Mouse (Mus musculus) cerebellum, postnatal 36 days (tissue): Measurements from ENCODE around the gene Zmynd10.
A peak's percentile ranks its signal among the peaks of the same experiment; 100 is the strongest.

Experiments
- DNase-seq, 2 experiments: peaks; one replicate each; pipeline ENCODE4 v3.0.0; 2021 to 2022; ENCODE audit warnings: mixed read lengths in 2 of 2

Zmynd10 gene

DNA sequence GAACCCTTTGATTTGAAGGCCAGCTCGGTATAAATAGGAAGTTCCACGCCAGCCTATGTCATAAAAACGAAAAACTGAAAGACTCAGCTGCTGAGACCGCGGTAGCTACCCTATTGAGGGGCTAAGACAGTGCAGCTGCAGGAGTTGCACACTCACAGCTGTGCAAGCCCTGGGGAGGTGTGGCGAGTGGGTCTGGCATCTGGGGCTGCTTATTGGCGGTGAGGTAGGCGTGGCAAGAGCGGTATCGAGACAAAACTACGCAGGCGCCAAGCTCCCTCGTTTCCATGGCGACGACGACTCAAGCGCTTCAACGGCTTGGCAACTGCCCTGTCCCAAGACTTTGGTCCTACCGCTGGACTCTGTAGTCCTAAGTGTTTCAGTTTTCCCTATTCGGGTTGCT, at the start of gene Zmynd10:
Gene Zmynd10 (plus strand): TSS at position 273 of the 400 bp plus-strand sequence.
- DNase-seq = peak in 1 of 2 experiments; percentile 42

DNA sequence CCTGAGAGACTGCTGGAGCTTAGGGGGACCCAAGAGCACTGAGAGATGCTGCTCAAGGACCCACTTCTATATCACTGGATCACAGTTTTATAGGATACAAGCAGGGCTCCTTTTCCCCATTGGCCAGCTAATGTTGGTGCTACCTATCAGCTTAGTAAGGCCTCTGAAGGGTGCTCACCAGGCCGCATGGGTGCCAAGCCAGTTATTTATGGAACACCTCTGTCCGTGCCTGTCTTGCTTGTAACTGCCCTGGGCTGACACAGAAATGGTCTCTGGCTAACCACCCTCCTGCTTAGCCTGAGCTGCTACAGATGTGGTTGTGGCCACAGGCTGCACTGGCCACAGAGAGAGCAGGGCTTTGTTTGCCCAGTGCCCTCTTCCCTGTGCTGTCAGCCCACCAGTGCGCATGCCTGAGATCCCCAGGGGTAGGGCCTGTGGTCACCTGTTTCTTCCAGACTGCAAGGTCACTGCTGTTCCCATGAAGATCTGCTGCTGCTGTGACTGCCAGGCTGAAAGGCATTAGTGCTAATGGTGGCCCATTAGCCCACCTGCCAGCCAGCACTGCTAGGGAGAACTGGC, 46.3 kb upstream of the Zmynd10 start:
- no peak for DNase-seq

DNA sequence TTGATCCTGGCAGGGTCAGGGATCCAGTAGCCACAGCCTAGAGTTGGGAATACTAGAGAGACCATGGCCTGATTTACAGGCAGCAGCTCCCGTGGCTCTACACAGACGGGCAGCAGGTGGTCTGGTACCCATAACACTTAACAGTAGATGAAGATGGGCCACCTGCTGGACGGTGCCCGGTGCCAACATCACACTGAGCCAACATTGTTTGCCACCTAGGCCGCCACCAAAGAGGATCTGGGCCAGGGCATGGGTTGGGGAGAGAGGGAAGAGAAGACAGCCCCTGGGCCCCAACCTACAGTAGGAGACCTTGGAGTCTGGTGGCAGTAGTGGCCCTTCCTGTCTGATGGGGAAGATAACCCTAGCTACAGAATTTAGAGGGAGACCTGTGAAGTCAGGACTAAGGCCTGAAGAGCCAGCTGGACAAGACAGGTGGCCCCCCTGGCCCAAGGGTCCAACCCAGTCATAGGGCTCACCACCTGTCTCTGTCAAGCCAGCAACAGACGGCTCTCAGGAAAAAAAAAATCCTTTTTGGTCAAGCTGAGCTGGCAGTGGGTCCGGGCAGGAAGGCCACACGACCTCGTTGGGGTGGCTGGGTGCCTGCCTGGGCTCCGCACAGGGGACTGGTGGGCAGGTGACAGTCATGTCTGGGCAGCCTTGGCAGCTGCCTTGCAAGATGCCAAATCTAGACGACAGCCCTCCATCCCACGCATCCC, 44.8 kb upstream of the Zmynd10 start:
- peak; percentile 70 to 80 for DNase-seq

DNA sequence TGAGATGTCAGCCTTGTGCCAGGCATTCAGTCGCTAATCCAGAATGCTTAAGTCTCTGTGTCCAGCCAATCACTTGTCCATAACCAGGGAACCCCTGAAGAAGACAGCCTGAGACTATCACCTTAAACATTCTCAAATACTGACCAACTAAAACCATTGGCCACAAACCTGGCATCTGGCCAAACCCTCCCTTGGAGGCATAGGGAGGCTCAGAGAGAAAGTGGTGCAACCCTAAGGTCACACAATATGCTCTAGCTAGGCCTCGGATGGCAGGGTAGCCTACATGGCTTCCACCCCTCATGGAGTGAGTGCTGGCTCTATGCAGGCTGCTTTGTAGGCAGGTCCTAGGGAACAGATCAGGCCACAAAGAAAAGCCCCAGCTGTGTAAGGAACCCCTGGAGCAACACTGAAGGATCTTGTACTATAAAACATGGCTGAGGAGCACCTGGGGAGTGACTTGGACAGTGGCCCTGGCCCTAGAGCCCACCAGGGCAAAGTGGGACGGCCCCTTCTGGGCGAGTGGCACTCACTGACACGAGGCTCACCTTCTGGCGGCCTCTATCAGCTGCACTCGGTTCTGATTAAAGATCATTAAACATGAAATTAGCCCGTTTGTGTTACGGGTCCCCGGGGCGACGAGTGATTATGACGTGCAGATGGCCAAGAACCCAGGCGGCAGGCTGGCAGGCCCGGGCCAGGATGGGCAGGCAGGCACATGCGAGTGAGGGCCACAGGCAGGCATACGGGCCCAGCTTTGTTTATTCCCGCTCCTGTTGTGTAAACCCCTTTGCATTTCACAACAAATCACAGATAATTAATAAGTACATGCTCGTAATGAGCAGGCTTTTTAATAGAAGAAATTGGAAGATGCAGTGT, 42.2 kb upstream of the Zmynd10 start:
- DNase-seq = peak; percentile 42 to 44

DNA sequence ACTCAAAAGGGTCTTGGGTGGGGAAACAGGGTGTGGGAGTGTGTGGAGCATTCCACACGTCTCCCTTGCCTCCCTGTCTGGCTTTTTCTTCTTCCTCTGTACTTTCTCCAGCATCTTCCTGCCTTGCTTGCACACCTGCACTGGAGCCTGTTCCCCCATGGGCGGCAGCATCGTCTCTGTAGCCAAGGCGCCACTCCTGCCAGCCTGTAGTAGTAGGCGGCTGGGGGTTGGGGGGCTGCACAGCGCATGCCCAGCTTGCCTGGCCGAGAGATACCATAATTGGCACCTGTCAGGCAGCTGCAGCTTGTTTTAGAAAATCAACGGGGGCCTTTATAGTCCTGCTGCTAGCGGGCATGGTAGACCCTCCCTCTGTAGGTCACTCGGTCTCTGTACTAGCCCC, 38.8 kb upstream of the Zmynd10 start:
- no peak for DNase-seq

DNA sequence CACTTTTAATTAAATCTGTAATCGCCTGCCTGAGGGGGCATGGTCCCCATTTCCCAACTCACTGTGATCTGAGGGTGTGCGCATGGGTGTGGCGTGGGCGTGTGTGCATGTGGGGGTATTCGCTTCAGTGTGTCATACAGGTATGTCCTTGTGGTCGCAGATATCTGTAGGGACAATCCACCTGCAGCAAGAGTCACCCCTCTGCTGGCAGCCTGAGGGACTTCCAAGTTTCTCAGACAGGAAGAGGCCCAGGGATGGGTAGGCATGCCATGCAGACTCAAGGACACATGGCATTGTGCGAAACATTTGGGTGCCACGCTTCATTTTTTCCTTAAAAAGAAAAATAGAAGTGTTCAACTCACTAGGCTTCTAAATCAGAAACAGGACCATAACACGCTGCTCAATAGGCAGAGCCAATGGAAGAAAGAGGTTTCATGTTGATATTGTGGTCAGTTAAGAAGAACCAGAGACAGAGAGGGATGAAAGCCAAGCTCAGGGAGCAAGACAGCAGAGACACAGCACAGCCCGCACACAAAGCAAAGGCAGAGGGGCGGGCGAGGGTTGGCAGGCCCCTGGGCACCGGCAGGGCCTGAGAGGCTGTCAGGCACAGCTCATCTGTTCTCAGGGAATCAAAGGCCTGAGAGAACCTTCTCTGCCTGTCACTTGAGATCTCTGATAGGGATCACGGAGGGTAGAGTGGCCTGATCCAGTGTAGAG, 36.6 kb upstream of the Zmynd10 start:
- no peak for DNase-seq

DNA sequence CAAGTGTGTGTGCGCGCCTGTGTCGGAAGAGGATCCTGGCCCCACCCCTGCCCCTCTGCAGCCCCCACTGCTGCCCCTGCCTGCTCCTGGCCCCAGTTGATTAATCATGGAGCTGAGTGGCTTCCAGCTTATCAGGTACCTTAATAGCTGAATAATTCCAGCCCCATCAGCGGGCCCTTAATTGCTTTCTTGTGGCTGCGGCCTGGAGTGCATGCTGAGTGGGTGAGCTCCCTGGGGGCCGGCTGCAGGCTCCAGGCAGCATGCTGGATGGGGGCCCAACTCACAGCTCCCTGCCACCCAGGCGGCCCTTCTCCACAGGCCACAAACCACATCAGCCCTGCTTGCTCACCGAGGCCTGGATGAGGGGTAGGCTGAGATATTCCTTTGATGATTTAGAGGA, 35.7 kb upstream of the Zmynd10 start:
- DNase-seq = no peak

DNA sequence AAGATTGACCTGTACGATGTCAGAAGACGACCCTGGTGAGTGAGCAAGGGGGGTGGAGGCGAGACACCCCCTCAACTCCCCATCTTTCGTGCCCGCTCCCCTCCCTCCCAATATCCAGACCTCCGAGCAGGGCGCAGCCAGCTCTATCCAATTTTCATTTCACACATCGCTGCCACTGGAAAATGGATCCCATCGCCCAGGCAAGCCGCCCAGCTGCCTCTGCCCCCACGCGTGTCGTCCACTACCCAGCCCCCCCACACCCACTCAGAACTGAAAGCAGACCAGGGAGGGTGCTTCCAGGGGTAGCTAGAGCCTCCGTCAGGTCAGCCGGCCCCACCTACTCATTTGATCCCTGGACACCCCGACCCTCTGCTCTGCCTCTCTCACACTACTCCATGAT, 34.8 kb upstream of the Zmynd10 start:
- DNase-seq = no peak

DNA sequence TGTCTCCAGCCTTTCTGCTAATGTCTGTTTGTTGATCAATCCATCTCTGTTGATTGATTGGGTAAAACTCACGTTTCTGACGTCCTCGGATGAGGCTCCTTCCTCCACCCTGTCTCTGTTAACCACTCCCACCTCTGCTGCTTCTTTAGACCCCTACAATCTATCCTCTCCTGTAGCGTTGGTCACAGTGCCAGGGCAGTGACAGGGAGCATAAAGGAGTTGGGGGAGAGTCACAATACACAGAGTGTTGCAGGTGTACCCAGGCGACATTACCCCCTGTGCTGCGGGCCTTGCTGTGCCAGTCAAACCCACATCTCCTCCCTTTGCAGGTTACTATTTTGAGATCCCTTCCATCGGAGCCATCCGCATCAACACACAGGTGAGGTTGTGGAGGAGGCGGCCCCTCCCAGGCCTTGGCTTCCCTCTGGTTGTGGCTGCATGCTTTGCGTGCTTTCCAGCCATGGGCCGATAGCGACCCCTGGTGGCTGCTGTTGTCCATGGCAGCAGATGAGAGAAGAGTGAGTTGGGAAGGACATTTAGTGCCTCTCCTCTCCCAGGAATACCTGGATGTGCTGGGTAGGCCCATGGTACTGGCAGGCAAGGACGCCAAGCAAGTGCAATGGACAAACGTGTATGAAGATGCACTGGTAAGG, 32.7 kb upstream of the Zmynd10 start:
- DNase-seq = peak; percentile 94 to 95

DNA sequence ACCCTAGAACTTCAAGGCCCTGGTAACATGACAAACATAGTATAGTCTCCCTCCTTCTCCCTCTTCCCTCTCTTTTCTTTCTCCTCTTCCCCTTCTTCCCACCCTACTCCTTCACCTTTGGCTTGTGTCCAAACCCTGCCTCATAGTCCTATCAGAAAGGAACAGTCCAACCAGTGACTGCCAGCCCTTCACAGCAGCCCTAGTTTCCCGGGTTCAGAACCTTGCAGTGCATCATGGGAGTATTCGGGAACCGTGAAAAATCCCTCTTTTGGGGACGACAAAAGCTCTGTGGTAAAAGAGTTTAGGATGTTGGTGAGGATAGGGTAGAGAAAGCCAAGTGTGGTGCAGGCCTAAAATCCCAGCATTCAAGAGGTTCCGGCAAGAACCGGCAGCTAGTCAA, 26.8 kb upstream of the Zmynd10 start:
- no peak for DNase-seq

DNA sequence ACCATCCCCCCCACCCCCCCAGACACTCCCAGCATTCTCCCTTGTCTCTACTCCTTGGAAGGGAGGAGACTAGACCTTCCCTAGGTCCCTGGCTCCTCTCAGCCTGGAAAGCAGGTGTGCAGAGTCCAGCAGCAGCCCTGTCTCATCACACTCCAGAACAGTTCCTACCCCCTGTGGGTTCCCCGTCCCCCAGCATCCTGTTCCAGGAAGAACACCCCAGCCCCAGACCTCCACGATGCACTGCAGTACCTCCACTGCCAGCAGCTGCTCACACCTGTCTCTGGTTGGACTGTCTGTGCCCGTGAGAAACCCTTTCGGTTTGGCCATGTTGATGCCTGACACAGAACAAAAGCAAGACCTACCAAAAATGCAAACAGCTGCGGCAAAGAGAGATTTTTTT, 25.9 kb upstream of the Zmynd10 start:
- DNase-seq = no peak

DNA sequence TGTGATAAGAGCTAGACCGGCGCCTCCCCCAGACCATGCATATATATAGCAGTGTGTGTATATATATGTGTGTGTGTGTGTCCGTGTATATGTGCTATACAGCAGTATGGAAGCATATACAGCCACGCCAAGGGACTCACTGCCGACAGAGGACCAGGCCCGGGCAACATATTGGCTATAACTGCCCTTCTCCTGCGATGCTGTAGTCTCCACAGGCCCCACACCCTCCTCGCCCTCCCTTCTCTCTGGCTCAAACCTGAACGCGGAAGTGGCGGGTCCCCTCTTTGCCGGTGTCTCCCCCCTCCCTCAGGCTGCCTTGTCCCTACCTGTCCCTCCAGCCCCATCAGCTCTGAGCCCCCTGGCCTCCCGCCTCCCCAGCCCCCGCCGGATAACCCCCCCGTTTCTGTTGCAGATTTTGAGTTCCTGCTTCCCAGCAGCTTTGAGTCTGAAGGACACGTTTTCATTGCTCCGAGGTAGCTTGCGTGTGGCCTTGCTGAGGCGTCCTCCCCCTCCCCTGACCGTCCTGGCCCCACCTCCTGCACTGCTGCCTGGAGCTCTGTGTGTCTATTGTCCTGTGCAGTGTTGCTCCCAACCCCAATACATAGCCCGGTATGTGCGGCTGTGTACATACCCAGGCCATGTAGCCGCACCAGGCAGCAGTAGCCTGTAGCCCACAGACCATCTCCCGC, 25.2 kb upstream of the Zmynd10 start:
- no peak for DNase-seq

DNA sequence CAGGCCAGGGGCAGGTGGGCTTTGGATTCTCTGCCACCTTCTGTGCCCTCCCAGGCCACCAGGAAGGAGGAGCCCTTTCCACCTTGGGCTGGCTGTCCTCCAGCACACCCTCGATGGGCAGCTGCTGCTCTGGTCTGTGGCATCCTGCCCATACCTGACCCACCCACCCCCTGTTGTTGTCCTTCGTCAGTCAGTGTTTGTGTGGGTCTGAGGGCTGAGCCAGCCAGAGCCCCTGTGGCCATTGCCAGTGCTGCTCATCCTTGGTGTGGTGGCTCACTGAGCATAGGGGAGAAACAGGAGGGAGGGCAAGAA, 24.7 kb upstream of the Zmynd10 start:
- DNase-seq = no peak

DNA sequence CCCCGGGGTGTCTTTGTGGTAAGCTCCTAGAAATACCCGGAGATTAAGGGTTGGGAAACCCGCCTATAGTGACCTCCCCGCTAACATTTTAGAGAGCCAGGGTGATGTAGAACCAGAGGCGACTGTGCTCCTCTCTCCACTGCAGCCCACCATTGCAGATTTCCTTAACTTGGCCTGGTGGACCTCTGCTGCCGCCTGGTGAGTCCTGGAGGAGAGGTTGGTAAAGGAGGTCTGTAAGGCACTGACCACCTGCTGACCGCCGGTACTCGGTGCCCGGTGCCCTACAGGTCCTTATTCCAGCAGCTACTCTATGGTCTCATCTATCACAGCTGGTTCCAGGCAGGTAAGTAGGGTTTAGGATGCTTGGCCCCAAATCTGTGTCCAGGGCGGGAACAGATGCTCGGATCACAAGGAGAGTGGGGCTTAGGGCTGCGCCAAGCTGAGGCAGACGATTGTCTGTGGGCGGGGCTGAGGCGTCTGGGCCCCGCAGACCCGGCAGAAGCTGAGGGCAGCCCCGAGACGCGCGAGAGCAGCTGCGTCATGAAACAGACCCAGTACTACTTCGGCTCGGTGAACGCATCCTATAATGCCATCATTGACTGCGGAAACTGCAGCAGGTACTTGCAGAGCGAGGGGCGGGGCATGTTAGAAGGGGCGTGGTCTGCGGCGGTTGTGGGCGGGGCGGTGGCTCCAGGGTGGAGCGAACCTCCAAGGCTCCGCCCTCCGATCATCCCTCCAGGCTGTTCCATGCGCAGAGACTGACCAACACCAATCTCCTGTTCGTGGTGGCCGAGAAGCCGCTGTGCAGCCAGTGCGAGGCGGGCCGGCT, 20.7 kb upstream of the Zmynd10 start:
- peak in 1 of 2 experiments; percentile 46 for DNase-seq

DNA sequence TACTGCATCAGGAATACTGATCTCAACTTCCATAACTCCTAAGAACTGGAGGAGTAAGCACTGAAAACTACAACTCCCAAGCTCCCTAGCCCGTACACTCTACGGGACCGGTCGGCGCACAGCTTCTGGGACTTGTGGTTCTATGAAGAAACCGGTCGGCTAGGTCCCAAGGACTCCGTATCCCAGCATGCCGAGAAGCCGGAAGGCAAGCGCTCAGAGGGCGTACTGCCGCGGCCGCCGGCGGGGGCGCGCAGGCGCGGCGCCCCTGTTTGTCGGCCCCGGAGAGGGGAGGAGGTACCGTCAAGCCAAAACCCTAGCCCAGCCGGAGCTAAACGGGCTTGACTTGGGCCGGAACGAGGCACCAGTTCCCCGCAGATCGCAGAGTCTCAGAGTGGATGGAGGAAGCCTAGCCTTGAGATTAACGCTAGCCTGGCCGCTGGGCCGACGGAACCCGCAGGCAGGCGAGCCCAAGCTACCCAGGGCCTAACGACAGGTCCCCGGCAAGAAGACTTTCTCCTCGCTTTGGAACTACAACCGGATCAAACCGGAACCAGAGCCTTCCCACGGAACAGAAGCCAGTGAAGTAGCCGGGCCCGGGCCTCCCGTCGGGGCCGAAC, 13.2 kb upstream of the Zmynd10 start, which contains the start of gene Tmem115:
Gene Tmem115 (plus strand): TSS at position 155 of the 617 bp plus-strand sequence.
- DNase-seq = peak; percentile 89 to 91

DNA sequence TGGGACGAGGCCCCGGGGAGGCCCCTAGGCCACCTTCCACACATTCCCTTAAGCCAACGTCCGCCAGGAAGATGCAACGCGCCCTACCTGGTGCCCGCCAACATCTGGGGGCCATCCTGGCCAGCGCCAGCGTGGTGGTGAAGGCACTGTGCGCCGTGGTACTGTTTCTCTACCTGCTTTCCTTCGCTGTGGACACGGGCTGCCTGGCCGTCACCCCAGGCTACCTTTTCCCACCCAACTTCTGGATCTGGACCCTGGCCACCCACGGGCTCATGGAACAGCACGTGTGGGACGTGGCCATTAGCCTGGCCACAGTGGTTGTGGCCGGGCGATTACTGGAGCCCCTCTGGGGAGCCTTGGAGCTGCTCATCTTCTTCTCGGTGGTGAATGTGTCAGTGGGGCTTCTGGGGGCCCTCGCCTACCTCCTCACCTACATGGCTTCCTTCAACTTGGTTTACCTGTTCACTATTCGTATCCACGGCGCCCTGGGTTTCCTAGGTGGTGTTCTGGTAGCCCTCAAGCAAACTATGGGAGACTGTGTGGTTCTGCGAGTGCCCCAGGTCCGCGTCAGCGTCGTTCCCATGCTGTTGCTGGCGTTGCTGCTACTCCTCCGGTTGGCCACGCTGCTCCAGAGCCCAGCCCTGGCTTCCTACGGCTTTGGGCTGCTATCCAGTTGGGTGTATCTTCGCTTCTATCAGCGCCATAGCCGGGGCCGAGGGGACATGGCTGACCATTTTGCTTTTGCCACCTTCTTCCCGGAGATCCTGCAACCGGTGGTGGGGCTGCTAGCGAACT, 12.5 kb upstream of the Zmynd10 start:
- peak; percentile 32 to 44 for DNase-seq

DNA sequence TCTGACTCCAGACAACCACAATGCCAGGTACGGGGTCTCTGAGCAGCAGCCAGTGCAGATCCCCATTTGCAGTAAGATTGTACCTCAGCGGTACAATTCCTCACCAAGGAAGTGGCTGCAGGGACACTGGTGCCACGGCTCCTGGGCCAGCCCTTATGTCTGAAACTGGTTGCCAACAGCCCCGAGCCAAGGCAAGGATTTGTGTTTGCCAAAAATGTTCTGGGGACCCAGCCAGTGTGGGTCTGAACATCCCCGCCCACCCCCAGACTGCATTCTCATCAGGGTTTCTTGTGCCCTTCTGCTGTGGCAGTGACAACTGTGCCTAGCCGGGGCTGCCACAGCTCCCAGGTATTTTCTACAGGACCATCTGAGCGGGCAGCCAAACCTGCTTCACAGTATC, 8.9 kb upstream of the Zmynd10 start:
- DNase-seq = no peak

DNA sequence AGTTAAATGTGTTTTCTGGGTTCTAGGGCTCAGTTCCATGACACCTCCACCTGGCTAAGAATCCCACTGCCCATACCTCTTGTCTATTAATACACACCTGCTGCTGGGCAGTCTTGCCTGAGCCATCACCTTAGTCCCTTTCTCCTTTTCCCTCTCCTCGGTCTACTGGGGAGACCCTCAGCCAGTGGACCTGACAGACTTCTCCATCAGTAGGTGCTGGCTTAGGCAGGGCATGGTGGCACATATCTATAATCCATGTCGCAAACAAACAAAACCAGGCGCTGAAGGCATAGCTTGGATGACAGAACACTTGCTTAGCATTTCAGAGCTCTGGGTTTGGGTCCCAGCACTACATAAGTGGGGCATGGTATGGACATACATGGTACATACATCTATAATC, 8.4 kb upstream of the Zmynd10 start:
- DNase-seq = no peak

DNA sequence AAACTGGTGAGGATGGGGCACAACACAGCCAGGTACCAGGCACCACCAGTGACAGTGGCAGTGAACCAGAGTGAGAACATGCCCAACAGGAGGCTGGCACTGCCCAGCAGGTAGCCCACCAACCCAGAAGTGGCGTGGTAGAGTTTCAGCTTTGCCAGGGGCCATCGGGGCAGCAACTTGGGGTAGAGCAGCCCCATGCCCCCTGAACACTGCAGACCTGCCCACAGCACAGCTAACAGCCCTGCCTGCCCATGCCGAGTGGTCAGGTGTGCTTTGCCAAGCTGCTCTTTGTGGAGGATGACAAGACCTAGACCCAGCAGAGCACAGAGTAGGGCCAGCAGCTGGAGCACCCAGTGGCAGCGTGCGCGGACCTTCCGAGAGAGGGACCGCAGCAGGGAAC, 7.2 kb upstream of the Zmynd10 start:
- no peak for DNase-seq

DNA sequence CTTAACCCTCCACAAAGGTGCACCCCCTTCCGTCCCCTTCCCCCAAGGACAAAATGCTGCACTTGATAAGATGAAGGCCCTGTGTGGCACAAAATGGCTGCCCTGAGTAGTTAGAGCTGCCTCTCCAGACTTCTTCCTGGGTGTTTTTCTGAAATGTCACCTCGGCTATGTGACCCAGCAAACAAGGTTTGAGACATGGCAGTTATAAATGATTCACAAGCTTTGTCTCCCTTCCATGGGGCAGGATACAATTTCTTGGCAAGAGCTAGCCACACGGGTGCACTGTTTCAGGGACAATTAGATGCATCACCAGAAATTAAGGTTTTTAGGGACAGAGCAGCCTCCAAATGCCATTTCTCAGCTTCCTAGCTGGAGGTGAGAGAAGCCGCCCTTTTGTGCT, 6.7 kb upstream of the Zmynd10 start:
- no peak for DNase-seq
